Mouse (Mus musculus): ENCODE measurements around the gene Mrpl54.
A peak's percentile ranks its signal among the peaks of the same experiment; 100 is the strongest.

Mrpl54 gene

GRCm38 (mm10) chr10:81266211-81267105 is at the start of gene Mrpl54, which contains the start of gene Apba3:
Gene Mrpl54, minus strand, starts transcription at chr10:81266934.
Gene Apba3, plus strand, starts transcription at chr10:81266960.
- DNase-seq (ENCODE audit: low read depth, low spot score) = peak; percentile 88

GRCm38 (mm10) chr10:81315587-81315986 is 48.9 kb upstream of the Mrpl54 start:
- DNase-seq (ENCODE audit: low read depth, low spot score) = no peak

GRCm38 (mm10) chr10:81314201-81314600 is 47.5 kb upstream of the Mrpl54 start:
- DNase-seq (ENCODE audit: low read depth, low spot score) = no peak

DNA sequence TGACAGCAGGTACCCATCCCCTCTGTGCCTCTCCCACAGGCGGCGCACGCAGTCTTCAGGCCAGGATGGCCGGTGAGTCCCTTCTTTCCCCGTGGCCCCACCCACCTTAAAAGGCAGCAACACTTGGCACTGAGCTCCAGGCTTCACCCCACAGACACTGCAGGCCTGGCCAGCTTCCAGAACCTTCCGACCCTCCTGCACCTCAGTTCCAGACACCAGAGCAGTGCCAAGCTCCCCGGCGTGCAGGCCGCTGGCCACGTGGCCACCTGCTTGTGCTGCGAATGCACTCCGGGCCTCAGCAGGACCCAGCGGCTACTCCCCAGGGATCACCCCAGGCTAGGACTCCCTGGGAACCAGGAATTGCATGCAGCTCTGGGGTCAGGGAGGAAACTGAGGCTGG is 46.8 kb upstream of the Mrpl54 start:
- DNase-seq (ENCODE audit: low read depth, low spot score) = no peak

- no peak for DNase-seq (ENCODE audit: low read depth, low spot score)
Observed at GRCm38 (mm10) chr10:81309571-81309970, 42.8 kb upstream of the Mrpl54 start.

DNA sequence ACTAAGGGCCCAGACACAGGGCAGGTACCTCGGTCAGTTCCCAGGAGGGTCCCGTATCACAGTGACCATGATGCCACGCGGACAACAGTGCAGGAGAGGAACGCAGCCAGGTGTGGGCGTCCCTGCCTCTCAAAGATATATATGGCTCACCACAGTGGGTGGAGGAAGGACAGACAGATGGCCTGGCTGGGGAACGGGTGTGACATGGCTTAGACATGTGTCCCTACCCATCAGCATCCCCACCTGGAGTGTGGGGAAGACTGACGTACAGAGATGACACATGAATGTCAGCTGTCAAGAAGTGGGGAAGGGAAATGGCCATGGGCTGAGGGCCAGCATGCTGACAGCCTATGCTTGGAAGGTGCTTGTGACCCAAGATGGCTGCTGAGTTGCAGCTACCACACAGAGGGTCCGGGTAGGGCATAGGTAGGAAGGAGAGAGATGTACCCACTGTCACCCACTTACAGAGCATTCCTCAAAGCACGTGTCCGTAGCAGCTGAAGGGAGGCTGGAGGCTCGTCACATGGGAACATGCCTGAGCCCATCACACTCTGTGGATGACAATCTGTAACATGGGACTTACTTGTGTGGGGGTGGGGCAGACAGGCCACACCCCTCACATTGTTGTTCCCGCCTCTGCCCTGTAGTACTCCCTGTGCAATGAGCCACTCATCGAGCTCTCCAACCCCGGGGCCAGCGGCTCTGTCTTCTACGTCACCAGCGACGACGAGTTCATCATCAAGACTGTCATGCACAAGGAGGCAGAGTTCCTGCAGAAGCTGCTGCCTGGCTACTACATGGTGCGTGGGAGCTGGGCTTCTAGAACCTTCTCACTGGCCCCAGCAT is 40.3 kb upstream of the Mrpl54 start:
- DNase-seq (ENCODE audit: low read depth, low spot score) = no peak

DNA sequence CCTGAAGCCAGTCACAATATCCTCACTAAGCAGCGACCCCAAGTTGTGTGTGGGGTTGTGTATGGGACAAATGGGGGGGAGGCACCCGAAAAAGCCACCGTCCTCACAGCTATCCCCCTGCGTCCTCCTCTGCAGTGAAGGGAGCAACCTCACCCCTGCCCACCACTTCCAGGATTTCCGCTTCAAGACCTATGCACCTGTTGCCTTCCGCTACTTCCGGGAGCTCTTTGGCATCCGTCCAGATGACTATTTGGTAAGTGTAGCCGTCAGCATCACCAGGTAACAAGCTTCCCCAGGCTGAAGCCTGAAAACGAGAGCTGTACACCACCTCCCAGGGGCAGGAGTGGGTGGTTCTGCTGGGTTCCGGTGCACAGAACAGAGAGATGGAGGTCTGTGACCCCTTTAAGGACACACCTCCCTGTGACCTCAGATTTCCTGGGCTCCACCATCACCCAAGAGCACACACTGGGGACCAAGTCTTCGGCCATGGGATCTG is 39.5 kb upstream of the Mrpl54 start:
- no peak for DNase-seq (ENCODE audit: low read depth, low spot score)

DNA sequence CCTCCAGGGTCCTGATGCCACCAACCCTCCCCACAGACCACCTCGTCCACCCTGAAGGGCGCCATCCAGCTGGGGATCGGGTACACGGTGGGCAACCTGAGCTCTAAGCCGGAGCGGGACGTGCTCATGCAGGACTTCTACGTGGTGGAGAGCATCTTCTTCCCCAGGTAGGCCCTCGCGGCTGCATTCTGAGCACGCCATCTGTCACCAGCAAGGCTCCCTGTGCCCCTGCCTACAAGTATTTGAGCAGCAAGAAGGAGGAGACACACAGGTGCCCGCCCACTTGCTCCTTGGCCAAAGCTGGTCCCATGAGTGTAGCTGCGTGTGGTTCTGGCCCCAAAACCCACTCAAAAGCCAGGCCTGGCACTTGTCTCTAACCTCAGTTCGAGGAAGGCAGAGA is 38.9 kb upstream of the Mrpl54 start:
- DNase-seq (ENCODE audit: low read depth, low spot score) = no peak

GRCm38 (mm10) chr10:81304597-81305238 is 38.0 kb upstream of the Mrpl54 start:
- no peak for DNase-seq (ENCODE audit: low read depth, low spot score)

DNA sequence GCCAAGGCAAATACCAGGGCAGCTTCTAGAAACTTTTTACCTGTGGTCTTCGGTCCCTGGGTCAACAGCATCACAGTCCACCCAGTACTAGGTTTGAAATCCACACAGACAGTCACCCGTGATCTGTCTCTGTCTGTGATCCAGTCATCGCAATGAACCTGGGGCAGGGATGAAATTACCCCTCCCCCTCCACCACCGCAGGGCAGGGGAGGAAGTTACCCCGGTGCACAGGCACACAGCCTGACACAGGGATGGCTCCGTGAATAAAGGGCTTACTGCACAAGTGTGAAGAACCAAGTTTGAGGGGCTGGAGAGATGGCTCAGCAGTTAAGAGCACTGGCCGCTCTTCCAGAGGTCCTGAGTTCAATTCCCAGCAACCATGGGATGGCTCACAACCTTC is 37.0 kb upstream of the Mrpl54 start:
- no peak for DNase-seq (ENCODE audit: low read depth, low spot score)

- no peak for DNase-seq (ENCODE audit: low read depth, low spot score)
Observed at GRCm38 (mm10) chr10:81303258-81303657, 36.5 kb upstream of the Mrpl54 start.

- no peak for DNase-seq (ENCODE audit: low read depth, low spot score)
Observed at GRCm38 (mm10) chr10:81302781-81303218, 36.1 kb upstream of the Mrpl54 start.

- no peak for DNase-seq (ENCODE audit: low read depth, low spot score)
Observed at GRCm38 (mm10) chr10:81302288-81302687, 35.6 kb upstream of the Mrpl54 start.

DNA sequence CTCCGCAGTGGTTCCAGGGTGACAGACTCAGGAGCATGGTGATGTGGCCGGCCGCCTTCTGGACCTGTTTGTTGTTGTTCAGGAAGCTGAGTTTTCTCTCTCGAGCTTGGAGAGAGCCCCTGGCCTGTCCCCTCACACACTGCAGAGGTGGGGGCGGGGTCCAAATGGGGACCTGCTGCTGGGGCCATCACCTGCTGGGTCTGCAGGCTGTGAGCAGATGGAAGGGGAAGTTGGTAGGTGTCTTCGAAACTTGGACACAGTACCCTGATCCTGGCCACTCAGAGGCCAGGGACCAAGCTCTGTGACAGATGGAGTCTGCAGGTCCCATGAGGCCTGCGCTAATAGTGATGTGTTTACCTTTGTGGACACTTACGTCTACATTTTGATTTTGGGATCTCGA is 34.6 kb upstream of the Mrpl54 start:
- no peak for DNase-seq (ENCODE audit: low read depth, low spot score)

- no peak for DNase-seq (ENCODE audit: low read depth, low spot score)
Observed at GRCm38 (mm10) chr10:81300352-81300907, 33.7 kb upstream of the Mrpl54 start.

- DNase-seq (ENCODE audit: low read depth, low spot score) = no peak
Observed at GRCm38 (mm10) chr10:81299585-81300351, 33.0 kb upstream of the Mrpl54 start.

DNA sequence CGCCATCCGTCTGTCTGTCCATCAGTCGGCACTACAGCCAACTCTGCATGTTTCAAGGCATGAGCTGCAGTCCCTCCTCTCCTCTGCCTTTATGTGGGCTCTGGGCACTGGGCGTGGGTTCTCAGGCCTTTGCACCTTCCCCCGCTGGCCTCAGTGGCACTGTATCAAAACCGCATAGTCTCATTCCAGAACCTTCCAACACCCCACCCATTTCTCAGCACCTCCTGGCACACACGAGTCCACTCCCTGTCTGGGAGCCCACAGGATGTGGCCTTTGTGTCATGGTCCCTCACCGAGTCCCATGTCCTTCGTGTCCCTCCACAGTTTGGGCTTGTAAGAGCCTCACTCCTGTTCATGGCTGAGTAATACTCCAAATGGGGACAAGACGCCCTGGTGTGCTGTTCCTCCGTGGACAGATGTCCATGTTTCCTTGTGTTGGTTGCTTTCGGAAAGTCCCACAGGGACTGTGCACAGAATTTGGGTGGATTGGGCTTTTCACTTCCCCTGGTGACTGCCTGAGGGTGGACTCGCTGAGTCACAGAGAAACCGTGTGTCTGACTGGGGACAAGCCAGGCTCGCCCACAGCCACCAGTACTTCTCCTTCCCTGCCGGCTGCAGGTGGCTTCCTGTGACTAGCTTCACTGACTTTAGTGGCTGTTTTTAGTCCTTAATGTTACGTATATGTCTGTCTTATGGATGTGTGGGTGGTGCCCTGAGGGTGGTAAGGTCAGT is 31.8 kb upstream of the Mrpl54 start:
- DNase-seq (ENCODE audit: low read depth, low spot score) = no peak

- DNase-seq (ENCODE audit: low read depth, low spot score) = no peak
Observed at GRCm38 (mm10) chr10:81297845-81298244, 31.1 kb upstream of the Mrpl54 start.

- DNase-seq (ENCODE audit: low read depth, low spot score) = no peak
Observed at GRCm38 (mm10) chr10:81297246-81297645, 30.5 kb upstream of the Mrpl54 start.

- DNase-seq (ENCODE audit: low read depth, low spot score) = no peak
Observed at GRCm38 (mm10) chr10:81295185-81295584, 28.5 kb upstream of the Mrpl54 start.
